Mouse (Mus musculus) intestine, embryonic 14.5 days (tissue): ENCODE results near the gene Ccnl1. TPM values are rescaled to one million over a fixed set of nuclear protein-coding genes. Genes with fewer than 3 reads are reported as not detected.

ENCODE experiments used
- ATAC-seq: fragments of 200-750 bp; cut with Nextera tagmentation; replicated peaks from 2 replicates; pipeline ENCODE4 v1.8.0; 2017; ENCODE audit warnings: low read depth, moderate number of reproducible peaks, moderate TSS enrichment, moderate library complexity; ENCODE audit not compliant: low FRiP score, low TSS enrichment
- DNase-seq: peaks from one replicate; pipeline ENCODE4 v3.0.0-alpha.2; 2018; ENCODE audit warnings: low spot score
- H3K27ac ChIP-seq: fragments of 300-500 bp; sonication (generic); 2 replicates; pipeline ENCODE4 v1.5.1; 2014; ENCODE audit warnings: low read depth, mild to moderate bottlenecking, control low read depth
- H3K27me3 ChIP-seq: fragments of 300-500 bp; sonication (generic); replicated peaks from 2 replicates; pipeline ENCODE4 v1.6.1; 2014; ENCODE audit warnings: low read length, control low read depth; ENCODE audit not compliant: control insufficient read depth, insufficient read depth
- H3K36me3 ChIP-seq: fragments of 300-500 bp; sonication (generic); 2 replicates; pipeline ENCODE4 v1.6.1; 2014; ENCODE audit warnings: low read length, control low read depth; ENCODE audit not compliant: control insufficient read depth, insufficient read depth
- H3K4me1 ChIP-seq: fragments of 300-500 bp; sonication (generic); replicated peaks from 2 replicates; pipeline ENCODE4 v1.6.1; 2014; ENCODE audit warnings: low read length, control low read depth, mixed read lengths; ENCODE audit not compliant: control insufficient read depth, insufficient read depth
- H3K4me2 ChIP-seq: fragments of 300-500 bp; sonication (generic); 2 replicates; pipeline ENCODE4 v1.6.1; 2014; ENCODE audit warnings: low read length
- H3K4me3 ChIP-seq: fragments of 300-500 bp; sonication (generic); 2 replicates; pipeline ENCODE4 v1.5.1; 2014; ENCODE audit warnings: low read depth, low read length, control low read depth, mixed read lengths
- H3K9ac ChIP-seq: fragments of 300-500 bp; sonication (generic); 2 replicates; pipeline ENCODE4 v1.6.1; 2014; ENCODE audit warnings: mild to moderate bottlenecking, low read length
- H3K9me3 ChIP-seq: fragments of 300-500 bp; sonication (generic); 2 replicates; pipeline ENCODE4 v1.6.1; 2016; ENCODE audit warnings: low read length, control low read depth; ENCODE audit not compliant: control insufficient read depth
- WGBS: fragments of 180-500 bp; shearing (Covaris S2); extraction: QIAGEN DNeasy Blood & Tissue Kit; methylation state at CpG from one replicate; pipeline ENCODE4 v1.1.7; 2014; 5-methylcytosine and 5-hydroxymethylcytosine counted together
- polyA plus RNA-seq: library from polyadenylated mRNA; unstranded; fragments of >200 nt; fragmentation: Nextera tagmentation; extraction: Ambion mirVana; gene quantifications from 2 replicates; pipeline ENCODE4 v1.2.1, GENCODE M21; 2014

Ccnl1 gene
- polyA plus RNA-seq, 1 experiment from 2014 or later = 123 TPM

DNA sequence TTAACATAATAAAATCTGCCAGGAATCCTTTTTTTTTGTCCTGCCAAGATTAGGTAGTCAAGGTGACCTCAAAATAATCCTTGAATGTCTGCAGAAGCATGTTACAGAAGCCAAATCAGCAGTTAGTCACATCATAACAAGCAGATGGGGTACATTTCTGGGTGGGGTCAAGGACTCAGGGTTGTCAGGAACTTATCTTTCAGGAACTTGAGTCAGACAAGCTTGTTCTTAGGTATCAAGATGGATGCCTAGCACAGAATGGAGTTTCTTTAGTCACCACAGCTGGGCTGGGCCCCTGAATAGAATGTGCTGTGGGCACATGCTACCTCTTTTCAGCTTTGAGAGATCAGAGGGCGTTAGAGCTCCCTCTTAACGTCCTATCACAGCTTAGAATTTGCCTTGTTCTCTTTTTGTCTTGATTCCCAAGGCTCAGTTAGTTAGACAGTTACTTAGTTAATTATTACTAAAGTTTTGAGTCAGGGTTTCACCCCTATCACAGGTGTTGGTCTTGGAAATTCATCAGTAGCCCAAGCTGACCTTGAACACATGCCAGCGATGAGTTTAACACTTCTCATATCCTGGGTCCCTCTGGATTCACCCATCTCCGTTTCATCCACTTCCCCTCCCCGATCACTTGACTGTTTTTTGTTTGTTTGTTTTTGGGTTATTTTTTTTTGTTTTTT lies 32.9 kb downstream of the Ccnl1 start:
- Histone ChIP-seq H3K4me1 (peaks cover 15% of the 10 kb centered on the region), H3K9ac (no peak overlapping the region), H3K4me3 (no peak overlapping the region), H3K9me3 (no peaks in the 10 kb centered on the region), H3K27me3 (no peaks in the 10 kb centered on the region), H3K27ac (no peak overlapping the region), H3K36me3 (no peaks in the 10 kb centered on the region), H3K4me2 (no peak overlapping the region)
- 84% methylated on average over 5 of the region's 5 CpGs for WGBS
- ATAC-seq (no peak), DNase-seq (peak; percentile 13)

DNA sequence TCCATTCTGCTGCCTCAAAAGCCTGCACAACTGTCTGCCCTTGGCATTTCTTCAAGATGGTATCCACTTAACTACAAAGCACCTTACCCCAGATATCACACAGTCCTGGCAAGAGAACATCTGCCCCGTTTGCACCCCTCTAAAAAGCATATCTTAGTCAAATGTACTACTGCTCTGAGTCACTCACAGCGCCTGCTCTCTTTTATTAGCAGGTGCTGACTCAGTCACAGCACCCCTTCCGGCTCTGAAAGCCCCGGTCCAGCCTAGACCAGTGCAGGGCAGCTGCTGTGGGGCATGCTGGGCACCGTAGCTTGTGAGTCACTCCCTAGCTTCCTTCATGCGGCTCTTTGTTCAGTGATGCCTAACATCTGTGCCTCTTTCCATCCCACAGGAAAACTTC lies 35.6 kb downstream of the Ccnl1 start:
- Histone ChIP-seq H3K4me2 (no peak overlapping the region), H3K36me3 (no peaks in the 10 kb centered on the region), H3K27me3 (no peaks in the 10 kb centered on the region), H3K4me1 (no peaks in the 10 kb centered on the region), H3K9ac (no peak overlapping the region), H3K9me3 (no peaks in the 10 kb centered on the region), H3K27ac (no peak overlapping the region), H3K4me3 (no peak overlapping the region)
- WGBS = 69% methylated on average over 6 of the region's 6 CpGs
- DNase-seq = no peak
- no peak for ATAC-seq

DNA sequence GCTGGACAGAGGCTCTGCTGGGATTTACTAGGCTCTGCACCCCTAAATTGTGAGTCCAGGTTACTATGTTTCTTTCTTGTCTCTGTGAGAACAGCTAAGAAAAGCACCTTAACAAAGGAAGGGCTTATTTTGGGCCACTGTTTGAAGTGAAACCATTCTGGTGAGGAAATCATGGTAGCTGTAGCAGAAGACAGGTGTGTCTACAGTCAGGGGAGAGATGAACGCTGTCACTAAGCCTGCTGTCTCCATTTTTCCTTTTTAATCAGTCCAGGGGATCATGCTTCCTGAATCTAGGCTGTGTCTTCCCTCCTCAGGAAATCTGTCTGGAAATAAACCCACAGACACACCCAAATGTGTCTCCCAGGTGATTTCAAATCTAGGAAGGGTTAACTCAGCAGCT lies 36.4 kb downstream of the Ccnl1 start:
- Histone ChIP-seq H3K27ac (no peak overlapping the region), H3K36me3 (no peaks in the 10 kb centered on the region), H3K9ac (no peak overlapping the region), H3K4me1 (no peaks in the 10 kb centered on the region), H3K27me3 (no peaks in the 10 kb centered on the region), H3K9me3 (no peaks in the 10 kb centered on the region), H3K4me2 (no peak overlapping the region), H3K4me3 (no peak overlapping the region)
- ATAC-seq (no peak), DNase-seq (no peak)
- WGBS = 93% methylated on average over 1 of the region's 1 CpGs

DNA sequence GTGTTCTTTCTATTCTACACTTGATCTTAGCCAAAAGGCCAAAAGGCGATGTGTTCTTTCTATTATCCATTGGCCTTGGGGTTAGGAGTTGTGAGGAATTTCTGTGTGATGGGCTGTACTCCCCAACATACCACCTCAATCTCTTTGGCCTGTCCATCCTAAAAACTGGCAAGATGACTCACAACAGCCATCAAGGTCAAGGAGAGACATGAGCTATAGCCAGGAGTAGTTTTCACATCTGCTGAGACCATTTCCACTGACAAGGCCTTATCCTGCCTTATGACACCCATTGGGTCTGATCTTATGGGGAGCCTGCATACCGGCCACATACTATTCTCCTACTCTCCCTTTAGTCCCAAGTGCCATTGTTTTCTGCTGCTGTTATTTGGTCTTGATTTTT lies 39.0 kb downstream of the Ccnl1 start:
- no peak overlapping the region for H3K4me2 ChIP-seq
- H3K27me3 ChIP-seq = no peaks in the 10 kb centered on the region
- no peak overlapping the region for H3K4me3 ChIP-seq
- WGBS = 94% methylated on average over 2 of the region's 2 CpGs
- DNase-seq (no peak), ATAC-seq (no peak)
- no peaks in the 10 kb centered on the region for H3K36me3 ChIP-seq
- no peaks in the 10 kb centered on the region for H3K4me1 ChIP-seq
- no peak overlapping the region for H3K27ac ChIP-seq
- H3K9ac ChIP-seq = no peak overlapping the region
- no peaks in the 10 kb centered on the region for H3K9me3 ChIP-seq

DNA sequence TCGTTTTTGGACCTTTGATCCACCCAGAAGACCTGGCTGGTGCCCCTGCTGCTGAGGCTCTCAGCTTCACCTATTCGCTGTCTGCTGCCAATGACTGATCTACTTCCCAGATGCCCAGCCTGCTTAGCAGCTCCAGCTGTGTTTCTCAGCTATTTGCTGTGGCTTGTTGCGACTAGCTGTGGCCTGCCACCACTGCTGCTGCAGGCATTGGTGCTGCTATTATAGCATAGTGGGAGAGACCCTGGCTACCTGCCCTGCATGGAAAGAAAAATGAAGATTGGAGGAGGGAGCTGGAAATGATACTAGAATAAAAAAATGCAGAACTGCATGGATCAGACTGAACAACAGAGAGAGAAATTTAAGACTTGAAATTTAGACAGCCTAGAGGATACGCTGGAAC lies 45.1 kb downstream of the Ccnl1 start:
- DNase-seq = no peak
- WGBS = 62% methylated on average over 4 of the region's 4 CpGs

DNA sequence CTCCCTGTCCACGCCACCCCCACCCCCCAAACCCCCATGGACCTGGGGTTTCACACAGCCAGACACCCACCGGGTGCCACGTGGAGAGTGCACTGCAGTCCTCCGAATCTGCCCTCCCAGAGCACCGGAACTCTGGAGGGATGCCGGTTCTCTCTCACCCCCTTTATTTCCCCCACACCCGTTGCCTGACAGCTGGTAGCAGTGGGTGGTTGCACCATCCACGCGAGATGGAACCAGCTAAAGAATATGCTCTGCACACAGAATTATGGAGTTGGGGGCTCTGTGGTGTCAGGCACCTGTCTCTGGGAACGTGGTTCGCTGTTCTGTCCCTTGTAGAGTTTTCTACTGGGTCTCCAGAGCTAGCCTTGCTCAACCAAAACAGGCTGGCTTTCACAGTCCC lies 45.8 kb downstream of the Ccnl1 start:
- H3K9ac ChIP-seq = no peak overlapping the region
- H3K4me3 ChIP-seq = no peak overlapping the region
- no peak overlapping the region for H3K4me2 ChIP-seq
- H3K4me1 ChIP-seq = no peaks in the 10 kb centered on the region
- H3K9me3 ChIP-seq = no peaks in the 10 kb centered on the region
- no peaks in the 10 kb centered on the region for H3K36me3 ChIP-seq
- no peaks in the 10 kb centered on the region for H3K27me3 ChIP-seq
- ATAC-seq (no peak), DNase-seq (no peak)
- 83% methylated on average over 11 of the region's 11 CpGs for WGBS
- no peak overlapping the region for H3K27ac ChIP-seq

More for the DNA sequence above, 45.1 kb downstream of the Ccnl1 start:
- Histone ChIP-seq H3K4me3 (no peak overlapping the region), H3K4me2 (no peak overlapping the region), H3K4me1 (no peaks in the 10 kb centered on the region), H3K9ac (no peak overlapping the region), H3K27me3 (no peaks in the 10 kb centered on the region), H3K27ac (no peak overlapping the region), H3K36me3 (no peaks in the 10 kb centered on the region), H3K9me3 (no peaks in the 10 kb centered on the region)
- ATAC-seq = no peak

DNA sequence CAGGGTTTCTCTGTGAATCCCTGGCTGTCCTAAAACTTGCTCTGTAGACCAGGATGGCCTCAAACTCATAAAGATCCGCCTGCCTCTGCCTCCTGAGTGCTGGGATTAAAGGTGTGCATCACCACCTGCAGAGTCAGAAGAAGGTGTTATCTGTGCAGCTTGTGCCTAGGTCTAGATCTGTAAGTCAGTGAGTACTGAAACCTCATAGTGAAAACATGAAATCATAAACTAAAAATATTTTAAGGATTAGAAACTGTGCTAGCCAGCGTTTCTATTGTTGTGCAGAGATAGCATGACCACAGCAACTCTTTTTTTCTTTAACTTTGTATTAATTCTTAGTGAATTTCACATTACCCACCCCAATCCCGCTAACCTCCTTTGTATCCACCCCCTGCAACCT lies 46.8 kb downstream of the Ccnl1 start:
- no peak overlapping the region for H3K27ac ChIP-seq
- H3K4me2 ChIP-seq = no peak overlapping the region
- H3K9ac ChIP-seq = no peak overlapping the region
- no peak overlapping the region for H3K4me3 ChIP-seq
- DNase-seq = no peak
- H3K36me3 ChIP-seq = no peaks in the 10 kb centered on the region
- no peaks in the 10 kb centered on the region for H3K4me1 ChIP-seq
- no peaks in the 10 kb centered on the region for H3K27me3 ChIP-seq
- WGBS = 88% methylated on average over 3 of the region's 3 CpGs
- H3K9me3 ChIP-seq = no peaks in the 10 kb centered on the region
- no peak for ATAC-seq

DNA sequence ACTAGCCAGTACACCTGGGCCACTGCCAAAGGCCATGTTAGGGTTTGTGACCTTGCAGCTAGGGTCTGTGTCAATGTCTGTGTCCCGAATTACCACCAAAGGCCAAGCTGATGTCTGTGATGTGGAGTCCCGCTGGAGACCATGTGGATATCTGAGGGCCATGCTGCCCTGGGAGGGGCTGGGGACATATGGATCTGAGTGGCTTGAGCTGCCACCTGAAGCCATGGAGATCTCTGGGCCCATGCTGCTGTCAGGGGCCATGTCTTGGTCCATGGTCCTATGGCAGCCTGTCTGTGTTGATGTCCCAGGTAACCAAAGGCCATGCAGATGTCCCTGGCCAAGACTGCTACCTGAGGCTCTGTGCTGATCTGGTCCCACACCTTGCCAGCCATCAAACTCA lies 48.6 kb downstream of the Ccnl1 start:
- DNase-seq (no peak), ATAC-seq (no peak)
- Histone ChIP-seq H3K4me1 (no peaks in the 10 kb centered on the region), H3K9ac (no peak overlapping the region), H3K4me2 (no peak overlapping the region), H3K27ac (no peak overlapping the region), H3K27me3 (no peaks in the 10 kb centered on the region), H3K9me3 (no peaks in the 10 kb centered on the region), H3K4me3 (no peak overlapping the region), H3K36me3 (no peaks in the 10 kb centered on the region)
- 89% methylated on average over 2 of the region's 2 CpGs for WGBS

DNA sequence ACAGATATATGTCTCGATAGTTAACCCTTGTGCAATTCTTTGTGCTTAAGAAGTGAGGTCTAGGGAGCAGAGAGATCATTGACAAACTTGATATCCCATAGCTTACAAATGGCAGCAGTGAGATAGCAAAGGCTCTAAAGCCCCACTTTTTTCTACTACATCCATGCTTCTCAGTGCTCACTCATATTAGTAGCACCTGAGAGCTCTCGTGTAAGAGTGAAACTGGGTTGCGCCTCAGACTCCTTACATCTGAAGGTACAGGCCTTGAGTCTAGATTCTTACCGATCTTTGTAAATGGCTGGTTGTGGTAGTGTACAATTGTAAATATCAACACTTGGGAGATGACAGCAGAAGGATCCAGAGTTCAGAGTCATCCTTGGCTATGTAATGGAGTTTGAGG lies 50.5 kb downstream of the Ccnl1 start:
- Histone ChIP-seq H3K27ac (no peak overlapping the region), H3K9me3 (no peaks in the 10 kb centered on the region), H3K4me2 (no peak overlapping the region), H3K4me3 (no peak overlapping the region), H3K4me1 (no peaks in the 10 kb centered on the region), H3K27me3 (no peaks in the 10 kb centered on the region), H3K36me3 (no peaks in the 10 kb centered on the region), H3K9ac (no peak overlapping the region)
- DNase-seq = no peak
- ATAC-seq = no peak
- WGBS = 97% methylated on average over 4 of the region's 4 CpGs
